Mouse (Mus musculus) forebrain, embryonic 11.5 days (tissue): ENCODE results near the gene Clic1. TPM values are rescaled to one million over a fixed set of nuclear protein-coding genes. Genes with fewer than 3 reads are reported as not detected.
A peak's percentile ranks its signal among the peaks of the same experiment; 100 is the strongest.

Experiments
- ATAC-seq: fragments of 200-750 bp; cut with Nextera tagmentation; replicated peaks from 2 replicates; pipeline ENCODE4 v1.8.0; 2017; ENCODE audit warnings: moderate TSS enrichment; ENCODE audit not compliant: low FRiP score
- DNase-seq: peaks from one replicate; pipeline ENCODE4 v3.0.0-alpha.2; 2017; ENCODE audit warnings: low spot score
- H3K27ac ChIP-seq: fragments of 300-500 bp; sonication (generic); 2 replicates; pipeline ENCODE4 v1.5.1; 2014; ENCODE audit warnings: low read depth, low read length
- H3K27me3 ChIP-seq: fragments of 300-500 bp; sonication (generic); 2 replicates; pipeline ENCODE4 v1.6.1; 2014; ENCODE audit warnings: mild to moderate bottlenecking, low read length, mixed read lengths; ENCODE audit not compliant: control insufficient read depth, insufficient read depth
- H3K36me3 ChIP-seq: fragments of 300-500 bp; sonication (generic); 2 replicates; pipeline ENCODE4 v1.6.1; 2014; ENCODE audit warnings: mild to moderate bottlenecking, low read length, moderate library complexity, mixed read lengths; ENCODE audit not compliant: control insufficient read depth, insufficient read depth
- H3K4me1 ChIP-seq: fragments of 300-500 bp; sonication (generic); replicated peaks from 2 replicates; pipeline ENCODE4 v1.6.1; 2014; ENCODE audit warnings: low read length, mixed read lengths; ENCODE audit not compliant: control insufficient read depth, insufficient read depth
- H3K4me2 ChIP-seq: fragments of 300-500 bp; sonication (generic); 2 replicates; pipeline ENCODE4 v1.6.1; 2014; ENCODE audit warnings: low read depth, mild to moderate bottlenecking, low read length, moderate library complexity, mixed read lengths; ENCODE audit not compliant: severe bottlenecking
- H3K4me3 ChIP-seq: fragments of 300-500 bp; sonication (generic); 2 replicates; pipeline ENCODE4 v1.5.1; 2014; ENCODE audit warnings: low read depth, low read length
- H3K9ac ChIP-seq: fragments of 300-500 bp; sonication (generic); 2 replicates; pipeline ENCODE4 v1.6.1; 2014; ENCODE audit warnings: low read length
- H3K9me3 ChIP-seq: fragments of 300-500 bp; sonication (generic); 2 replicates; pipeline ENCODE4 v1.6.1; 2016; ENCODE audit warnings: low read length, mixed read lengths; ENCODE audit not compliant: control insufficient read depth
- WGBS: fragments of 180-500 bp; shearing (Covaris S2); extraction: QIAGEN DNeasy Blood & Tissue Kit; methylation state at CpG from one replicate; pipeline ENCODE4 v1.1.7; 2014; 5-methylcytosine and 5-hydroxymethylcytosine counted together
- polyA plus RNA-seq: library from polyadenylated mRNA; unstranded; fragments of >200 nt; fragmentation: Nextera tagmentation; extraction: Ambion mirVana; gene quantifications from 2 replicates; pipeline ENCODE4 v1.2.1, GENCODE M21; 2014

Gene Clic1
- polyA plus RNA-seq, 1 experiment from 2014 or later, result 67.7 TPM

DNA sequence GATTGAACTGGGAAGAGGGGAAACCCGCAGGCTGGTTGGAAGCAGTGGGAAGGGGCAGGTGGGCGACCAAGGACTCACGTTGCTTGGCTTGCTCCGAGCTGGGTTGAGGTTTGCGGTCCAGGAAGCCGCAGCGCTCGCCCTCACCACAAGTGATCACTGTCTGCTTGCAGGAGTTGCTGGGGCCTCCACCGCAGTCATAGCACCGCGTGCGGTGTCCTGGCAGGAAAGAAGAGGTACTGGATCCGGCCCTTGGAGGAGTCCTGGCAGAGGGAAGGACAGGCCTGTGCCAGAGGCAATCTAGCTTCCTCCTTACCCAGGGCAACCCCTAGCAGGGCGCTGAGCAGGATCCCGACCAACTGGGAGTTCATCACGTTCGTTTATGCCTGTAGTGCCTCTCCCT, 24.3 kb downstream of the Clic1 start:
- H3K27me3 ChIP-seq, result no peaks in the 10 kb centered on the region
- no peak overlapping the region for H3K4me3 ChIP-seq
- H3K4me2 ChIP-seq, result no peak overlapping the region
- no peak overlapping the region for H3K27ac ChIP-seq
- WGBS, result 58% methylated on average over 17 of the region's 17 CpGs
- H3K4me1 ChIP-seq, result peaks cover 11% of the 10 kb centered on the region; the same call in 1 of the 2 replicates
- no peaks in the 10 kb centered on the region for H3K36me3 ChIP-seq
- no peak overlapping the region for H3K9ac ChIP-seq
- ATAC-seq, result no peak
- no peak for DNase-seq
- H3K9me3 ChIP-seq, result no peaks in the 10 kb centered on the region

DNA sequence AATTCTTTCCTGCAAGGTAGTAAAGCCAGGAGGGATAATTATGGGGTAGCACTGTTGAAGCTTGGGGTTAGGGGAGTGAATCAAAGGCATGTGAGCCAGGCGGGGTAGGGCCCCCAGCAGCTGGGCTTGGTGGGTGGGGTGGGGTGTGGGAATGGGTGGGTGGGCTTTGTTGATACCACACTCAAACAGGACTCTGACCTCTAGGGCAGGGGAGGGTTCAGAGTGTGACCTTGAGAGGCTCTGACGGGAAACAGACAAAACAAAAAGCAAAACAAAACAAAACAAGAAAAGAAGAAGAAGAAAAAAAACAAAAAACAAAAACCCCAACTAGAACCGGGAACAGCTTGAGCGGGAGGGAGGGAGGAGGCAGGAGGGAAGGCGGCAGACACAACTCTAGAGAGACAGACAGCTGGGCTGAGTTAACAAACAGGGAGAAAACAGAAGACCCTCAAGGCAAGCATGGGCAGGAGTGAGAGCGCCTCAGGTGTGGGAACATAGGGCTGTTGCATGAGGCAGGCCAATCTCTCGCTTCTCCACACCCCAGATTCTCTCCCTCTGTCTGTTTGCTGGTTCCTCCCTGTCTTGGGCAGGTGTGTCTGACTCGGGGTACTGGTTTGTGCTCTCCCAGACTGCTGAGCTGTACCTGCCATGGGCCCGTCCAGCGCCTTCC, 26.9 kb downstream of the Clic1 start, which contains the start of gene Ly6g6e:
Gene Ly6g6e, plus strand, starts transcription at position 396 of the 670 bp plus-strand sequence.
- Histone ChIP-seq H3K27ac (no peak within 1 kb of the TSS), H3K4me3 (no peak within 1 kb of the TSS), H3K27me3 (no peaks in the 10 kb centered on the region), H3K4me1 (peaks cover 11% of the 10 kb centered on the region; the same call in 1 of the 2 replicates), H3K9me3 (no peaks in the 10 kb centered on the region), H3K36me3 (no peaks in the 10 kb centered on the region), H3K4me2 (peak within 1 kb of the TSS; percentile 41), H3K9ac (peak within 1 kb of the TSS; percentile 45)
- 22% methylated on average over 10 of the region's 10 CpGs for WGBS
- no peak for ATAC-seq
- DNase-seq, result no peak

DNA sequence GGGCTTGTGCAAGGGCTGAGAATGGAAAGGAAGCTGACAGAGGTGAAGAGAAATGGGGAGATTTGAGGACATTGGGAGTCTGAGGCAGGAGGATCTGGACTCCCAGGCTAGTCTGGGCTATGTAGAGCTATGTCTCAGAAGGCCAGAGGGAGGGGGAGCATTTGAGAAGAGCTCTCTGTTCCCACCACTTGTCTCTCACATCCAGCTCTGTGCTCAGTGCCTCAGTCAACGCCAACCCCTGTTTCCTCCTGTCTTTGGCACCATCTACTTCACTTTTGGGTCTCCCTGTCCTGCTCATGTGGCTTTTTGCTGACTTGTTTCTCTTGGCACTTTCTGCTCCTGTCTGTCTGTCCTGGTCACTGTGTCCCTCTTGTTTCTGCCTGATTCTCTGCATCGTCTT, 27.5 kb downstream of the Clic1 start:
- peak overlapping the region; percentile 45 for H3K9ac ChIP-seq
- H3K27ac ChIP-seq, result no peak overlapping the region
- H3K9me3 ChIP-seq, result no peaks in the 10 kb centered on the region
- H3K4me2 ChIP-seq, result peak overlapping the region; percentile 41
- ATAC-seq, result no peak
- H3K4me1 ChIP-seq, result peaks cover 11% of the 10 kb centered on the region; the same call in 1 of the 2 replicates
- DNase-seq, result no peak
- 54% methylated on average over 2 of the region's 2 CpGs for WGBS
- no peak overlapping the region for H3K4me3 ChIP-seq
- no peaks in the 10 kb centered on the region for H3K27me3 ChIP-seq
- no peaks in the 10 kb centered on the region for H3K36me3 ChIP-seq

DNA sequence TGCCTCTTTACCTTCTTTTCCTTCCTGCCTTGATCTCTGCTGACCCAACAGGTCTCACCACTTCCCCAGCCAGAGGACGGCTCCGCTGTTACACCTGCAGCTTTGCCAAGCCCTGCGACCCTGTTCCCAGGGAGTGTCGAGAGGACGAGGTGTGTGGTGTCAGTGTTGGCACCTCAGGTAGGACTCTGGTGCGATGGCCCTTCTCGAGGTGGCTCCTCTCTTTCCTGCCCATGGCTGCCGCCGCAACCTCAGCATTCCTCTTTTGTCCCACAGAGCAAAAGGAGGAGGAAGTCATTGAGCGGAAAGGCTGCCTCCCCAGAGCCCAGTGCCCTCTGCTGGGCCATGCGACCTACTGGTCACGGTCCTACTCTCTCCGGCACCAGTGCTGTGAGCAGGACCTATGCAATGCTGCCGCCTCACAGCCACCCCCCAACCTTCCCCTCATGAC, 28.0 kb downstream of the Clic1 start, which contains the start of gene Ly6g6d:
Gene Ly6g6d, minus strand, starts transcription at position 280 of the 448 bp plus-strand sequence.
- H3K36me3 ChIP-seq, result no peaks in the 10 kb centered on the region
- no peak within 1 kb of the TSS for H3K27ac ChIP-seq
- H3K9ac ChIP-seq, result peak within 1 kb of the TSS; percentile 45
- peaks cover 11% of the 10 kb centered on the region; the same call in 1 of the 2 replicates for H3K4me1 ChIP-seq
- no peaks in the 10 kb centered on the region for H3K27me3 ChIP-seq
- ATAC-seq, result 0 out of 2 replicates have a peak, but pooled peaks have one; percentile 51
- DNase-seq, result no peak
- WGBS, result 8% methylated on average over 14 of the region's 14 CpGs
- peak within 1 kb of the TSS; percentile 41 for H3K4me2 ChIP-seq
- no peak within 1 kb of the TSS for H3K4me3 ChIP-seq
- H3K9me3 ChIP-seq, result no peaks in the 10 kb centered on the region

DNA sequence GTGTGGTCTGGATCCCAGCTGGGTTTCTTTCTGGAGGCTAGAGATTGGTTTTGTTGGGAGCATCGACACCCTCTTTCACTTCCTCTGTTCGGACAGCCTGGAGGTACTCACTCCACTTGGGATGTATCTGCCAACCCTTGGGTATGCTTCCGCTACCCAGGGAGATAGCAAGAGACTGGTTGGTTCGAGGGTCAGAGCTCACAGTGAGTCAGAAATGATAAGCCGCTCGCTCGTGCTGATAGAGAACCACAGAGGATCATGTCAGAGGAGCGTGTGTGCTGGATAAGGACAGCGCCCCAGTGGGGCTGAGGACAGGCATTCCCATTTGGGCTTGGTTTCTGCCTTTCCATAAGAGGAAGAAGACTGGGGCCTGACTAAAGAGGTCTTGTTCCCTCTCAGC, 30.0 kb downstream of the Clic1 start:
- no peak for DNase-seq
- H3K27me3 ChIP-seq, result no peaks in the 10 kb centered on the region
- H3K4me3 ChIP-seq, result no peak overlapping the region
- 71% methylated on average over 9 of the region's 9 CpGs for WGBS
- H3K9me3 ChIP-seq, result no peaks in the 10 kb centered on the region
- no peak for ATAC-seq
- no peak overlapping the region for H3K27ac ChIP-seq
- no peak overlapping the region for H3K9ac ChIP-seq
- H3K36me3 ChIP-seq, result no peaks in the 10 kb centered on the region
- H3K4me2 ChIP-seq, result no peak overlapping the region
- H3K4me1 ChIP-seq, result peaks cover 11% of the 10 kb centered on the region; the same call in 1 of the 2 replicates

DNA sequence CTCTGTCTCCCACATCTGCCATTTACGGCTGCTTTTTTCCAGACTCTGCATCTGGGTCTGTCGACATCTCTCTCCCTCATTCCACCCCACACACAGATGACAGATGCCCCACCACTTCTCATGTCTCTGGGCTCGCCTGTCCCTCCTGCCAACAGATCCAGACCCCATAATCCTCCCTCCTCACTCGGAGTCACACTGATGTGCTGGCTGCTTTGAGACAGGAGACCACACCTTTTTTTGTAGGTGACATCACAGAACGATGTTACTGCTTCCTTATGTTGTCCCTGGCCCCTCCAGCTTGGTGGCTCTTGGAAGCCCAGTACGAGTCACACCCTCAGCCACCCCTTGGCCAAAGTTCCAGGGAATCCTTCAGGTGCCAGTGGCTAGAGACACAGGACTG, 30.5 kb downstream of the Clic1 start:
- Histone ChIP-seq H3K4me1 (peaks cover 11% of the 10 kb centered on the region; the same call in 1 of the 2 replicates), H3K4me3 (no peak overlapping the region), H3K36me3 (no peaks in the 10 kb centered on the region), H3K4me2 (no peak overlapping the region), H3K27ac (no peak overlapping the region), H3K9me3 (no peaks in the 10 kb centered on the region), H3K27me3 (no peaks in the 10 kb centered on the region), H3K9ac (no peak overlapping the region)
- 66% methylated on average over 6 of the region's 6 CpGs for WGBS
- ATAC-seq (no peak), DNase-seq (no peak)

DNA sequence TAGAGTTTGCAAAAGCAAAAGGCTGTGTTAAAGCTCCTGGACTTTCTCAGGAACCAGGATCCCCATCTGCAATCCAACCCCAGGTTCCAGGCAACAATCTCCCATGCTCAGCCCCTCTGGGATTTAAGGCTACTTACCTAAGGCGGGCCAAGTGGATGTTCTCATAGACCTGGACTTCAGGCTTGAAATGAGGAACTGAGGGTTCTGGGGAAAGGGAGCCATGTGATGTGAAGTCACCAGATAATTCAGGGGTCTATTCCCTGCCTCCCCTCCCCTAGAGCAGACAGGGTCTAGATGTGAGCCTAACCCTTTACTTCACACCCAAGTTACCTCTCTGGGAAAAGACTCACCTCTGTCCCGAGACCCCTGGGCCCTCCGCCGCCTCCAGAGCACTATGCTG, 30.9 kb downstream of the Clic1 start:
- Histone ChIP-seq H3K4me1 (peaks cover 11% of the 10 kb centered on the region; the same call in 1 of the 2 replicates), H3K9me3 (no peaks in the 10 kb centered on the region), H3K27ac (no peak overlapping the region), H3K9ac (no peak overlapping the region), H3K4me3 (no peak overlapping the region), H3K27me3 (no peaks in the 10 kb centered on the region), H3K36me3 (no peaks in the 10 kb centered on the region), H3K4me2 (no peak overlapping the region)
- ATAC-seq (no peak), DNase-seq (no peak)
- WGBS, result 74% methylated on average over 4 of the region's 4 CpGs

DNA sequence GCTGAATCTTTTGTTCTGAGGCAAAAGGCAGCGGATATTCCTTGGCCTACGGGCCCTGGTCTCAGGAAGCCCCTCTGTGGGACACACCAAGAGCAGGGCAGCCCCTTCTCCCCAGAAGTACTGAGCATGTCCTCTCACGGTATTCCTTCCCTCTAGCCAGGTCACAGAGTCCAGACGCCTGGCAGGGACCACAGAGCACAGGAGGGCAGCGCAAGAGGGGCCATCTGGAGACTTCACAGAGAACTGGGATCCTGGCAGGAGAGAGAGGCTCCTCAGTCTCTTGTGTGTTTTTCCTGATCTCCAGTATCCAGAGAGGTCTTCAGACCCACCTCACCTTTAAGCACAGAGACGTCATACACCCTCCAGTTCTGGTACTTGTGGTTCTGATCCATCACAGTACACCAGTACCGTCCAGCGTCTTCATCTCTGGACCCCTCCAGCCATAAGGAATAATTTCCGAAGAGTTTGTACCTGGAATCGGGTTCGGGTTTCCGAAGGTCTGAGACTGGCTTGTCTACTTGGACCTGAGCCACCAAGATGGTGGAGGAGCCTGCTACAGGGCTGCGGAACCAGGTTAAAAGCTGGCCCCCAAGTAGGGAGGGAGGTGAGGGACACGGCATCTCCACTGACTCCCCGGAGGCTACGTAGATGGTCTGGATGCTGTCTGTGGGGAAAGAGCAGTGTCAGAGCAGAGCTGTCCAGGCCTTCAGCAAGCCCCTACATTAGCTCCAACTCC, 33.2 kb downstream of the Clic1 start:
- Histone ChIP-seq H3K27me3 (no peaks in the 10 kb centered on the region), H3K4me2 (no peak overlapping the region), H3K9me3 (no peaks in the 10 kb centered on the region), H3K4me3 (no peak overlapping the region), H3K9ac (no peak overlapping the region), H3K36me3 (no peaks in the 10 kb centered on the region), H3K4me1 (no peaks in the 10 kb centered on the region), H3K27ac (no peak overlapping the region)
- DNase-seq (no peak), ATAC-seq (no peak)
- 86% methylated on average over 16 of the region's 16 CpGs for WGBS
